Mouse (Mus musculus): ENCODE measurements around the gene Slc37a3.
"Not testable (repeated sequence)": the region's sequence is repeated elsewhere in the genome, so short reads cannot be mapped to it uniquely, and the experiment has no call there.

The Slc37a3 gene

DNA sequence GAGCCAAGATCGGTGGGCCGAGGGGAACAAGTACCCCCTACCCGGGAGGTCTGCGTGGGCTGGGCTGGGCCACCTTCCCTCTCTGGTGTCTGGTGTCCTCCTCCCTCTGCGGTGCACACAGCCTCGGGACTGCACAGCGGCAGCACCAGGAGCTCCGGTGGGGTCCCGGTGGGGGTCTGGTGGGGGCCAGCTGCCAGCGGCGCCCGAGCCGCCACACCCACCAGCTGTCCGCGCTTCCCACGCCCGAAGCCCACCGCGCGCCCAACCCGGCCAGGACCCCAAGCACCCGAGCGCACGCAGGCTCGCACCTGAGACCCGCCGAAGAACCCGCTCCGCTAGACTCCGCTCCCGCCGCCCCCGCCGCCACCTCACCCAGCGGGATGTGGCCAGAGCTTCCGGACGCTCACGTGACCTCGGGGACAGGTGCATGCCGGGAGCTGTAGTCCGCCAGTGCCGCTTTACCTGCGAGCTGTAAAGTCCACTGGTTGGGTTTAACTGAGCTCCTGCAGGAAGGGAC lies at the start of gene Slc37a3:
Slc37a3 (minus strand) TSS at position 365 of the 517 bp plus-strand sequence.
- DNase-seq (ENCODE audit: low spot score in 2 of 2) = peak; percentile 88 to 89

DNA sequence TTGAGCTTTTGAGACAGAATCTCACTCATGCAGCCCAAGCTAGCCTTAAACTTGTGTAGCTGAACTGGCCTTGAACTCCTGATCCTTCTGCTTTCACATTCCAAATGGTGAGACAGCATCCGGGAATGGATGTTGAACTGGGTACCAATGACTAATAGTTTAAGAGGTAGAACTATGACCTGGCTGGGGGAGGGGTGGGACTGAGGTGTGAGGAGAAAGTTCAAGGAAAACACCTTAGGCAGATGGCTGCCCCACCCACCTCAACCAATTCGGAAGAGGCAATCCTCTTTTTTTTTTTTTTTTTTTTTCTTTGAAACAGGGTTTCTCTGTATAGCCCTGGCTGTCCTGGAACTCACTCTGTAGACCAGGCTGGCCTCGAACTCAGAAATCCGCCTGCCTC lies 49.2 kb upstream of the Slc37a3 start:
- no peak for DNase-seq (ENCODE audit: low spot score in 2 of 2)

DNA sequence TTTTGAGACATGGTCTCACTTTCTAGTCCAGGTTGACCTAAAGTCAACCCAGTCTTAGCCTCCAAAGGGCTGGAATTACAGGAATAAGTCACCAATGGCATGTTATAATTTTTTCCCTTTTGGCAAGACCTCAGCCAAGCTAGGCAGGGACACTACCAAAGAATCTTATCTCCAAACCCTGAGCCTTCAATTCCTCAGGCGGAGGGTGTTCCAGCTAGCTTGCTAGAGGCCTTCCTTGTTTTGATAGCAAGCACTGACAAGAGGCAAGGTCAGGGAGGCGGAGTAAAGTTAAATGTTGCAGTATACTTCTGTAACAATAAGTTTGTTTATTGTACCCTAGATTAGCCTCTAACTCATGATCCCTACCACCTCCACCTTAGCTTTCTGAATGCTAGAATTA lies 47.7 kb upstream of the Slc37a3 start:
- peak in 1 of 2 experiments; percentile 48 for DNase-seq (ENCODE audit: low spot score in 2 of 2)

DNA sequence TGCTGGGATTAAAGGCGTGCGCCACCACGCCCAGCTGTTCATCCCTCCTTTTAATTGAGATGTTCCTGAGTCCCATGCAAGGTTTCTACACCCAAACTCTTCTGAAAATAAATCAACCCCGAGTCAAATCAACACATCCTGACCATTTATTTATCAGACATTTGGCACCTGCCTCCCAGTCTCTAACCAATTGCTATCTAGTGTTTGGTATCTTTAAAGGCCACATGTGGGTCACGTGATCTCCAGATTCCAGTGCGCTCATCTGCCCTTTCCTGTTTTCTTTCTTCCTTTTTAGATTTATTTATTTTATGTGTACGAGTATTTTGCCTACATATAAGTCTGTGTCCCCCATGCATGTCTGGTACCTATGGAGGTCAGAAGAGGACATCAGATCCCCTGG lies 46.2 kb upstream of the Slc37a3 start:
- peak; percentile 34 to 65 for DNase-seq (ENCODE audit: low spot score in 2 of 2)

DNA sequence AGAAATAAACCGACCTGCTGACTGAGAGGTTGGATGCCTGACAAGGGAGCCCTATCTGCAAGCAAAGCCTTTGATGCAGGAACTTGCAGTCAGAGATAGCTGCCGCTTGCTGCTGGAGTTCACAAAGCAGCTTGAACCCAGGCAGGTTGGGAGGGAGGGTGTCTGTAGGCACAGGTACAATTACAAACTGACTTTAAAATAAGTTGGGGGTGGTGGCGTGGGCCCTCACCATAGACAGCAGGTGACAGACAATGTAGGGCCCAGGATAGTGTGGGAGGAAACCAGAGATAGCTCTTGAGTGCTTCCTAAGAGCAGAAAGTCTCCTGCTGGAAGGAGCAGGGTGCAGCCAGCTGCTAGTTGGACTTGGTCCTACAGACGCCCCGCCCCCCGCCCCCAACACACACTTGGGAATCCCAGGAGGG lies 45.7 kb upstream of the Slc37a3 start:
- DNase-seq (ENCODE audit: low spot score in 2 of 2) = peak; percentile 23 to 26

DNA sequence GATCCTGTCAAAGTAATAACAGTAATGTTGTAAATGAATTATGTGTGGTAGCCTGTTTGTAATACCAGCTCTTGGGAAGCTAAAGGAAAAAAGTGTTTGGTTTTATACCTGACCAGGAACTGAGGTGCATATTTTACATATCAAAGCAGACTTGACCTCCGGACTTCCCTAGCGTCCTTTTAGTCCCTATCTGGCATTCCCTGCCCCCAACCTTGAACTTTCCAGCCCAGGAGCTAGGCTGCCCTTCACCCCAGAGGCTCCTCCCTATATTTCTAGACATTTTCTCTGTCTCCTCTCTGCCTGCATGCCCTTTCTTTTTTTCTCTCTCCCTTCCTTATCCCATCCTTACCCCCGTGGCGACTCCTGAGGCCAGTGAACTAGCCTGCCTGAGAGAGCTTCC lies 43.4 kb upstream of the Slc37a3 start:
- DNase-seq (ENCODE audit: low spot score in 2 of 2) = no peak

DNA sequence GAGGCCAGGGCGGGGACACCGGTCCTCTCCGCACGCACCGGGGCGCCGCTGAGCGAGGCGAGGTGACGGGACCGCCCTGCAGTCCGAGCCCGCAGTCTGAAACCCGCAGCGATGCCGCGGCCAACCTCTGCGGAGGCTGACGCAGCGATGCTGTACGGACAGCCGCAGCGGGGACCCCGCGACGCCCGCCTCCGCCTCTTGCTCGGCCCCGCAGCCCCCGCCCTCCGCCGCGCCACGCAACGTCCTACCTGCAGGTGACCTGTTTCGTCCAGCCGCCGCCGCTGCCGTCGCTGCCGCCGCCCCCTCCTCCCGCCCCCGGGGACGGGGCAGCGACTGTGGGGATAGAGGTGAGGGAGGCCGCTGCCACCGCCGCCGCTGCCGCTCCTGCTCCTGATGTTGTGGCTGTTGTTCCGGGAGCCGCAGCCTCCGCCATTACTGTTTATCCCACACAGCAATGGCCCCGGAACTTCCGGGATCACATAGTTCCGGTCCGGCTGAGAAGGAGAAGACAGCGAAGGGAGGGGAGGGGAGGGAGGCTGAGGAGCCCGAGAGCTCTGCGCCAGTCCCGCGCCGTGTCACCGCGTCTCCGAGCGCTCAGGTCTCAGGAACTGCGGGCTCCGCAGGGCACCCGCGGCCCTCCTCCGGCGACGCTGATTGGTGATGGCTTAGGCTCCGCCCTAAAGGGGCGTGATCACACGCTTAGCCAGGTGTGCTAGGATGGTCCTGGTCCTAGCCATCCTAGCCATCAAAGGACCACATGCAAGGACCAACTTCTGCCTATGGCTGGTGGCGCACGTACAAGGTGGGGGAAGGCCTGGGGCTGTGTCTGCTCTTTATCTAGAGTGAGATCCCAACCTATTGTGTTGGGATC lies 42.6 kb upstream of the Slc37a3 start, which contains the start of gene Mkrn1:
Mkrn1 (minus strand) TSS at position 612 of the 871 bp plus-strand sequence.
- peak; percentile 78 to 88 for DNase-seq (ENCODE audit: low spot score in 2 of 2)

DNA sequence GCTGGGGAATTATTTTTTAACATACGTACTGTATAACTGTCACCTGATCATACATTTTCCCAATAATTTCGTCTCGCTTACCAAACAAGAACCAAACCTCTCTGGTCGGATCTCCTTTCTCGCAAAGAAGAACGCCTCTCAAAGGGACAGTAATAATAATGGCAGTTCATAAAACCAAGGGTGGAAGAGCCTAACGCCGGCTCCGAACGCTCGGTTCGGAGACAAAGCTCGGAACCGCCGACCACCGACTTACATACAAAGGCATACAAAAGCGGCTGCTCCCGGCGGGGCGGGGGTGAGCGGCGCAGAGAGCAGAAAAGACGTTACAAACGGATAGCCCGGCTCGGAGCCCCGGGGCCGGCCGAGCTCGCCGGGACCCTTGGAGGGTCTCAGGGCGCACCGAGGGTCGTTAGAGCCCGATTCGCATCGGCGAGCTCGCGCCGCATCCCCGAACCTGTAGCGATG lies 41.9 kb upstream of the Slc37a3 start:
- DNase-seq (ENCODE audit: low spot score in 2 of 2) = peak in 1 of 2 experiments; percentile 37

DNA sequence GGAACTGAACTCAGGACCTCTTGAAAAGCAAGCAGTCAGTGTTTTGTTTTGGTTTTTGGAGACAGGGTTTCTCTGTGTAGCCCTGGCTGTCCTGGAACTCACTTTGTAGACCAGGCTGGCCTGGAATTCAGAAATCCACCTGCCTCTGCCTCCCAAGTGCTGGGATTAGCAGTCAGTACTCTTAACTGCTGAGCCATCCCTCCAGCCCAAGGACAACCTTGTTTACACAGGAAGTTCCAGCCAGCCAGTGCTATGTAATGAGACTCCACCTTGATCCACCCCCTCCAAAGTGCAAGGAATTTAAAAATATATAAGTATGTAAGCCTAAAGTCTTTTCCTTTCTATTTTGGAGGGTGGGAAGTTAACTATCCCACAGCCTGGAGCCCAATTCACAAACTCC lies 39.2 kb upstream of the Slc37a3 start:
- DNase-seq (ENCODE audit: low spot score in 2 of 2) = not testable (repeated sequence)

DNA sequence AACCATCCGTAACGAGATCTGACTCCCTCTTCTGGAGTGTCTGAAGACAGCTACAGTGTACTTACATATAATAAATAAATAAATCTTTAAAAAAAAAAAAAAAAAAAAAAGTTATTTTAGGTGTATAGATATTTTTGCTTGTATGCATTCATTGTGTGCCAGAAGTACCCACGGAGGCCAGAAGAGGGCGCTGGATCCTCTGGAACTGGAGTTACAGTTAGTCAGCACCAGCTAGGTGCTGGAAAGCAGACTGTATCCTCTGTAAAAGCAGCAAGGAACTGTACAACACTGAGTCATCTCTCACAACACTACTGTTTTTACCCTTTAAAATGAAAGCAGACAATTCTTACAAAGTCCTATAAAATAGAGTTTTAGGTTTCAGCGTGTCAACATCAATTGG lies 38.3 kb upstream of the Slc37a3 start:
- peak; percentile 46 to 65 for DNase-seq (ENCODE audit: low spot score in 2 of 2)

DNA sequence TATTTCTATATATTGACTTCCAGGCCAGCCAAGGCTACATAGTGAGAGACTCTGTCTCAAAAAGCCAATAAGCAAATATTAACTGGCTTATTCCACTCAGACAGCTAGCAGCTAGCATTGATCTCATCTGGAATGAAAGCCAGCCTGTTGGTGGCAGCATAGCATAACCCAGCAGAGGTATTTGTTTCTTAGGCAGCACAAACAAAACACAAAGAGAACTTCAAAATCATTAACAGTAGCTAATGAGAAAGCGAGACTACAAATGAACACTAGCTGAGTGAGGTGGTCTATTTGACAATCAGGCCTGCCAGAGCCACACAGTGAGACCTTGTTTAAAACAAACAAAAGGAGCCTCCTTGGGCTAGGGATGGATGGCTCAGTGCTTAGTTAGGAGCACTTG lies 36.6 kb upstream of the Slc37a3 start:
- no peak for DNase-seq (ENCODE audit: low spot score in 2 of 2)

DNA sequence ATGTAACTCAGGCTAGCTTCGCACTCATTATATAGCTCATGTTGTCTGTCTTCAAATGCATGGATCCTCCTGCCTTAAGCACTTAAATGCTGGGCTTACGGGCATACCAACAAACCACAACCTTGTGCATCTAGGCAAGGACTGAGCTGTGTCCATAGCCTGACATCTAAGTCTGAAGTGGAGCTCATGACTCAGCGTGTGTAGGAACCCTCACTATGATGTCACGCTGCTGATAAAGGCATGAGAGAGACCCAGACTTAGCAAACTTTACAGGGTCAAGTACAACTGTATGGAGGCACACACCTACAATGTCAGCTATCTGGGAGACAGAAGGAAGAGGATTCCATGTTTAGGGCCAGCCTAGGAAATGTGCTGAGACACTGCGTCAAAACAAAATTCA lies 29.0 kb upstream of the Slc37a3 start:
- DNase-seq (ENCODE audit: low spot score in 2 of 2) = no peak

DNA sequence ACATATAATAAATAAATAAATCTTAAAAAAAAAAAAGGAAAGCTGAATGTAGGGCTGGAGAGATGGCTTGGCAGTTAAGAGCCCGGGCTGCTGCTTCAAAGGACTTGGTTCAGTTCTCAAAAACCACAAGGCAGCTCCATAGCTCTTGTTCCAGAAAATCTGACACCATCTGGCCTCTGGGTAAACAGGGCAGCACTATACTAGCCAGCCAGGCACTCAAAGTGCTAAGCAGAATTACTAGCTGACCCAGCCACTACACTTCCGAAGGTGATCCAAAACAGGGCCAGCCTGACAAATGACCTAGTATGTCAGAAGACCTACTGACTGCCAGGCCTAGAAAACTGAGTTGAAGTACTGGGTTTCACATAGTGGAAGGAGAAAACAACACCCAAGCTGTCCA lies 25.7 kb upstream of the Slc37a3 start:
- no peak for DNase-seq (ENCODE audit: low spot score in 2 of 2)

DNA sequence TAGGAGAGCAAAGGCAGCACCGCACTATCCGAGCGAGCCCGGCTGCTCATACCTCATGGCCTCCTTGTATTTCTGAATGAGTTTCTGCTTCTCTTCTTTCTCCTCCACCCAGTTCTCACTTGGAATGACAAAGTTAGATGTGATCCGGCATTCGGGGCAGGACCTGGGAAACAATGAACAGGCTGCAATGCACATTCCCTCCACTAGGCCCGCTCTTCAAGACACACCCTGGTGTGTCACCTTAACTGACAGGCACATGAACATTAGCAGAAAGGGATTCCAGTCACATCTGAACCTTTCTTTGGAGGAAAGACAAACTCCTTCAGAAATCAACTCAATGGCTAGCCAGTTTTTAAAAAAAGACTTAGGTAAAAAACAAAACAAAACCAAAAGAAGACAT lies 22.9 kb upstream of the Slc37a3 start:
- DNase-seq (ENCODE audit: low spot score in 2 of 2) = no peak

DNA sequence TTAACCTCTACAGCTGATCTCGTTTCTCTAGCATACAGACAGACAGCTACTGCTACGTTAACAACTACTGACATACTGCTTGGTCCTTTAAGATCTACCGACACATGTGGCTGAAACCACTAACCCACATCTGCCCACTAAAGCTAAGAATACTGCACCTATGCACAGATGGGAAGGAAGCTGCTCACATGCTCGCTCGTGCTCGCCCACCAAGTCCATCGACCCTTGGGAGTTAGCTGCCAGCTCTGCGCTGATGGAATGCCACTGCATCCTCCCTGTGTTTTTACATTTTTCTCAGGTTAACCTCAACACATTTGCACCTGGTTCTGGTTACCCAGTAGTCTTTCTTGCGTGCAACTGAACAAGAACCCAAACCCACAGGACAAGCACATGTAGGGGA lies 20.9 kb upstream of the Slc37a3 start:
- no peak for DNase-seq (ENCODE audit: low spot score in 2 of 2)

DNA sequence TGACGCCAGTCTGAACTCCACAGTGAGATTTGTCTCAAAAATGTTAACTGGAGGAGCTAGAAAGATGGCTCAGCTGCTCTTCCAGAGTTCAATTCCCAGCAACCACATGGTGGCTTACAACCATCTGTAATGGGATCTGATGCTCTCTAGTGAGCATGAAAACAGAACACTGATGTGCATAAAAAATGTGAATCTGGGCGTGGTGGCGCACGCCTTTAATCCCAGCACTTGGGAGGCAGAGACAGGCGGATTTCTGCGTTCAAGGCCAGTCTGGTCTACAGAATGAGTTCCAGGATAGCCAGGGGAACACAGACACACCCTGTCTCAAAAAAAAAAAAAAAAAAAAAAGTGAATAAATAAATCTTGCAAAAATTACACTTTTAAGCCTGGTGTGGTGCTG lies 19.6 kb upstream of the Slc37a3 start:
- no peak for DNase-seq (ENCODE audit: low spot score in 2 of 2)

DNA sequence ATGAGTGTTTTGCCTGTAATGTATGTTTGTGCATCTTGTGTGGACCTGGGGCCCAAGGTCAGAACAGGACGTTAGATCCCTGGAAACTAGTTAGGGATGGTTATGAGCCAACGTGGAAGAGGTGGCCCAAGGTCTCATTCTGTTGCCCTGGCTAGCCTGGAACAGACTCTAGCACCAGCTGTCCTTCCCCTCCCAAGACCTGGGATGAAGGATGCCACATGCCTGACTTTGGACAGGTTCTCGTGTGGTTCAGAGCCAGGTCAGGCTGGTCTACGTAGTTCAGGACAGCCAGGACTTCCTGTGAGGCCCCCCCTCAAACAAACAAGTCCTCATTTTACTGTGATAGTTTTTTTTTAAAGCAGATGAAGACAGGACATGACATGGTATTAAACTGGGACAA lies 18.4 kb upstream of the Slc37a3 start:
- DNase-seq (ENCODE audit: low spot score in 2 of 2) = no peak

DNA sequence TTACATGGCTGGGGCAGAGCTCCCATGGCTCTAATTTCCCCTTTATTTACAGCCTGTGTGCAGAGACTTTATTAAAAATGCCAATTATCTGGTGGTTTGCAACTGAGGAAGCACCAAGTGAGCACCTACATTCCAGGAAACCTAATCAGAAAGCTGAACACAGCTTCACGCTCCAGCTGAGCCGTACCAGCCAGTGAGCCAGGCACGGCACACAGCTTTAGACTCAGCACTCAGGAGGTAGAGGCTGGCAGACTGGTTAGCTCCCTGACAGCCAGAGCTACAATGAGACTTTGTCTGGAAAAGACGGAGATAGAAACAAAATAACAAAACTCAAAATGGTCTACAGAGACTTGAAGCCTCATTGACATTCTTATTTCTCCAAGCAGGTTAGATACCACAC lies 18.0 kb upstream of the Slc37a3 start:
- DNase-seq (ENCODE audit: low spot score in 2 of 2) = no peak

DNA sequence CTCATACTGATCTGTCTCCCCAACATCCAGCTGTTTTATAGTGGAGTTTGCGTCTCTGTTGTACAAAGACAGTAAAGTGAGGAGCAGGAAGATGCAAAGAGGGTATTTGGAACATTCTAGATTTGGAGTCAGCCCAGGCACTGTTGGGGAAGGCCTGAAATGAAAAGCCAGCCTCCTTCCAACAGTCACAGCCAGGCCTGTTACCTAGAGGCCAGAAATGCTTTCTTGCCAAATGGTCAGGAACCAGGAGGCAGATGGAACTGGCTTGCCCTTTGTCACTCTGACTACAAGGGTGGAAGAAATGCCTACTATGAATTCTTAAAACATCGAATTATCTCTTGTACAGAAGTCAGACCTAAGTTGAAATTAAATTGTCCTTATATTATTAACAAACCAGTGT lies 12.5 kb upstream of the Slc37a3 start:
- no peak for DNase-seq (ENCODE audit: low spot score in 2 of 2)

DNA sequence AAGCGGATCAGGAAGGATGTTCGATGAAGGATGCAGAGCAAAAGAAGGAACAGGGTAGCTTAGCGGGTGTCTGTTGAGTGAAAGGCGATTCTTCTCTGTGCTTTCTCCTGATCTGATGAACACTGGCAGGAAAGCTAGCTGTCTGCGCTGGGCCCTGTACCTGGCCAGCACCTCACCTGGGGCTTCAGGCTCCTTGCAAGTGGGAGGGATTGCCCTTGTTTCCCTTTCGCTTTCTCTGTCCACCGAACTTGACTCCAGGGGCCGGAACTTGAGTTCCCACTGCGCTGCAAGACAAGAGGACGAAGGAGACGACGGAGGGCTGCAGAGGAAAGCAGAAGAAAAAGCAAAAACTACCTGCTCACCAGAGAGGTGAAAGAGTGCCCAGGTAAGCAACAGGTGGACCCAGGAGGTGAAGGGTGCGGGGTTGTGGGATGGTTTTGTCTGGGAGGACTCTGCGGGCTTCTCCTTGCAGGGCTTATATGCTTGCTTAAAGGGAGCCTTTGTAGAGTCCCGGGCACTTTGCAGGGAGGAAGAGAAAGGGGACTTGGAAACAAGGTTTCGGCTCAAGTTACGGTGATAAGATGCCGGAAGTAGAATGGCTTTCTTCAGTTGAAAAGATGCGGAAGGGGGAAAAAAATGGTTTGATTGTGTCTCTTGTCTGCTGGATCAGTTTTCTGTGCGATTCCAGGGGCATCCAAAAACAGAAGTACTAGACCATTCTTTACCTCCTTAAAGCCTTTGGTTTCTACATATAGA lies 3.8 kb upstream of the Slc37a3 start, which contains the start of gene Rab19:
Rab19 (plus strand) TSS at position 51 of the 756 bp plus-strand sequence.
- DNase-seq (ENCODE audit: low spot score in 2 of 2) = peak; percentile 33 to 45

DNA sequence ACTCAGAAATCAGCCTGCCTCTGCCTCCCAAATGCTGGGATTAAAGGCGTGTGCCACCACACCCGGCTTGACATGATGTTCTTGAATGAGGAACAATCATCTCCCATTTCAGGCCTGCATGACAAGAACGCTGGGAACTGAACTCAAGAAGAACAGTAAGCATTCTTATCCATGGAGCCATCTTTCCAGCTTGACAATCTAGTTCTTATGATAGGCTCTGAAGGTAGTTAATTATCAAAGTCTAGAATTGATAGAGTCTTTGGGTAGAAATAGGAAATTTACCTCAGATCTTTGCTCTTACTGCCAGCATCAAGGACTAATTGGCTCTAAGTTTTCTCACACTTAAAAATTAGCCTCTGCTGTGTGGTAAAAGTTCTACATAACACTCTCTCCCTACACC lies 2.8 kb upstream of the Slc37a3 start:
- no peak for DNase-seq (ENCODE audit: low spot score in 2 of 2)

DNA sequence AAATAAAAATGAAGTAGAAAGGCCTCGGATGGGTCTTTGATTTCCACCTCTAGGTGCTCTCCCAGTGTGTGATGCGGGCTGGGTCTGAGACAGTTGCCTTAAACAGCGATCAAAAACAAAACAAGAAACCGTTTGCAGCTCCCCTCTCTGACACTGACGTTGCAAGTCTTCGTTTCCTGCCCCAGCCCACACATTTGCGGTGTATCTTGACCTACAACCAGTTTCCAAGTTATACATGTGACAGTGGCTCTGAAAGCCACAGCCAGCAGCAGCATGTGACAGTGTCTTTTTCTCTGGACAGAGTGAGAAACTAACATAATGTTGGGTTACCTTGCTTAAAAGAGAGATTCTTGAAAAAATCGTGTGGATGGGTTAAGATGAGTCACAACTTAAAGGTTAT lies 2.3 kb upstream of the Slc37a3 start:
- peak; percentile 69 for DNase-seq (ENCODE audit: low spot score in 2 of 2)
